ENCODE assay signal across 12 mouse cellular contexts in the genomic region with DNA sequence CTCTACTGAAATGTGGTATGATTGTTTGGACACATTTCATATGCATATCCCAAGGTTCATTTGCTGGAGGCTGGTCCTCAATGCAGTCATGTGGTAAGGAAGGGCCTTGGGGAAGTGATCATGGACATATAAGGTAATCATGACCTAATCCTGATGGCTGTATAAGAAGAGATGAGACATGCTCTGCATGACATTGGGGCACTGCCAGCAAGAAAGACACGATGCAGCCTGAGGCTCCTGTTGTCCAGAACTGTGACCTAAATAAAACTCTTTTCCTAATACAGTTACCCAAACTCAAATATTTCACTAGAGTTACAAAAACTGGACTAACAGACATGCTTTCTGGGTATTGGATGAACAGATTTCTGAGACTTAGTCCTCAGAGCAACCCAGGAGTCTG.
"Had no signal": no experiment of that assay in that cellular context is flagged by ENCODE, and none has a peak within 500 bp of the region (broad histone marks: within the 10 kb centered on the region; RNA-seq: fewer than 3 reads in every experiment).

No protein-coding gene starts in this region.

- DNase-seq: kidney, postnatal 10 days; kidney, postnatal 4 days; liver; liver, embryonic 13.5 days; lung, adult 18-20 months; lung, postnatal 36 days; right cerebral cortex, adult 18-20 months; right cerebral cortex, postnatal 25 days had no signal

- H3K27ac ChIP-seq: layer of hippocampus, adult 2 months; left cerebral cortex, adult 2 months; limb, embryonic 12.5 days; liver, embryonic 13.5 days; midbrain, embryonic 13.5 days had no signal

- H3K4me1 ChIP-seq: limb, embryonic 12.5 days; liver, embryonic 13.5 days; midbrain, embryonic 13.5 days had no signal

- H3K9me3 ChIP-seq: limb, embryonic 12.5 days; liver, embryonic 13.5 days; midbrain, embryonic 13.5 days had no signal

- ATAC-seq: midbrain, embryonic 13.5 days had no signal

- H3K36me3 ChIP-seq: limb, embryonic 12.5 days; liver, embryonic 13.5 days; midbrain, embryonic 13.5 days had no signal

- H3K9ac ChIP-seq: limb, embryonic 12.5 days; liver, embryonic 13.5 days; midbrain, embryonic 13.5 days had no signal

- H3K4me3 ChIP-seq: layer of hippocampus, adult 2 months; left cerebral cortex, adult 2 months; limb, embryonic 12.5 days; liver, embryonic 13.5 days; midbrain, embryonic 13.5 days had no signal

- H3K27me3 ChIP-seq: limb, embryonic 12.5 days; liver, embryonic 13.5 days; midbrain, embryonic 13.5 days had no signal

- H3K4me2 ChIP-seq: limb, embryonic 12.5 days; liver, embryonic 13.5 days; midbrain, embryonic 13.5 days had no signal
